Mouse (Mus musculus) hindbrain, embryonic 16.5 days (tissue): ENCODE data around the gene Tert. TPM values are rescaled to one million over a fixed set of nuclear protein-coding genes. Genes with fewer than 3 reads are reported as not detected.

Experiments
- polyA plus RNA-seq: library from polyadenylated mRNA; unstranded; fragments of >200 nt; fragmentation: Nextera tagmentation; extraction: Ambion mirVana; gene quantifications from 2 replicates; pipeline ENCODE4 v1.2.1, GENCODE M21; 2015

The Tert gene
- polyA plus RNA-seq, 1 experiment from 2014 or later, result 5.6 TPM

Other genes with a start within 250 kb of the Tert start
- gene Lpcat1, start 159.7 kb upstream of the Tert start, polyA plus RNA-seq, result 71.6 and 72.9 TPM in 2 replicates
- 0.49 and 0.56 TPM in 2 replicates for gene Slc6a3, start 90.2 kb upstream of the Tert start, polyA plus RNA-seq
- 133 and 138 TPM in 2 replicates for gene Clptm1l, start 22.9 kb upstream of the Tert start, polyA plus RNA-seq
- gene Slc6a18, start 51.1 kb downstream of the Tert start, polyA plus RNA-seq, result not detected in 2 replicates
- 0.21 and 0.50 TPM in 2 replicates for gene Slc6a19, start 78.0 kb downstream of the Tert start, polyA plus RNA-seq
- gene Slc12a7, start 106.2 kb downstream of the Tert start, polyA plus RNA-seq, result 7.7 and 10.2 TPM in 2 replicates
- gene Nkd2, start 220.7 kb downstream of the Tert start, polyA plus RNA-seq, result 16.9 and 18.2 TPM in 2 replicates